Mouse (Mus musculus) urinary bladder, postnatal 4 days (tissue): Measurements from ENCODE around the gene Atxn1.

Source experiments
- DNase-seq, 2 experiments: peaks; one replicate each; pipeline ENCODE4 v3.0.0; 2021 to 2022; ENCODE audit warnings: low spot score in 2 of 2

The Atxn1 gene

GRCm38 (mm10) chr13:45827619-45828018, 137.2 kb downstream of the Atxn1 start:
- DNase-seq, result no peak

GRCm38 (mm10) chr13:45827046-45827596, 137.7 kb downstream of the Atxn1 start:
- no peak for DNase-seq

GRCm38 (mm10) chr13:45822491-45822829, 142.3 kb downstream of the Atxn1 start:
- no peak for DNase-seq

- no peak for DNase-seq
These were observed 142.9 kb downstream of the Atxn1 start for GRCm38 (mm10) chr13:45821764-45822490.

GRCm38 (mm10) chr13:45820473-45821230, 144.2 kb downstream of the Atxn1 start:
- no peak for DNase-seq

- no peak for DNase-seq
These were observed 148.1 kb downstream of the Atxn1 start for GRCm38 (mm10) chr13:45816670-45817069.

GRCm38 (mm10) chr13:45809777-45810410, 154.9 kb downstream of the Atxn1 start:
- no peak for DNase-seq

- no peak for DNase-seq
These were observed 157.2 kb downstream of the Atxn1 start for GRCm38 (mm10) chr13:45807593-45808043.

GRCm38 (mm10) chr13:45806600-45807525, 157.9 kb downstream of the Atxn1 start:
- no peak for DNase-seq

- no peak for DNase-seq
These were observed 158.8 kb downstream of the Atxn1 start for GRCm38 (mm10) chr13:45805915-45806599.

GRCm38 (mm10) chr13:45802620-45803410, 162.0 kb downstream of the Atxn1 start:
- DNase-seq, result no peak

- no peak for DNase-seq
These were observed 166.6 kb downstream of the Atxn1 start for GRCm38 (mm10) chr13:45798248-45798647.

GRCm38 (mm10) chr13:45797696-45798095, 167.1 kb downstream of the Atxn1 start:
- no peak for DNase-seq

- DNase-seq, result no peak
These were observed 168.5 kb downstream of the Atxn1 start for GRCm38 (mm10) chr13:45796286-45796685.

- no peak for DNase-seq
These were observed 171.0 kb downstream of the Atxn1 start for GRCm38 (mm10) chr13:45793796-45794195.

GRCm38 (mm10) chr13:45786409-45786808, 178.4 kb downstream of the Atxn1 start:
- no peak for DNase-seq

GRCm38 (mm10) chr13:45783681-45784080, 181.1 kb downstream of the Atxn1 start:
- DNase-seq, result no peak

- DNase-seq, result no peak
These were observed 186.1 kb downstream of the Atxn1 start for GRCm38 (mm10) chr13:45778750-45779149.

- no peak for DNase-seq
These were observed 186.6 kb downstream of the Atxn1 start for GRCm38 (mm10) chr13:45778171-45778570.

- no peak for DNase-seq
These were observed 189.3 kb downstream of the Atxn1 start for GRCm38 (mm10) chr13:45775516-45775915.
